Mouse (Mus musculus): ENCODE measurements at regions not wholly inside any gene's neighbourhood (a gene's known extent, or its start where the extent isn't known, plus 50 kb on each side); places are given as distances from the start of the nearest gene placed in this dataset.

DNA sequence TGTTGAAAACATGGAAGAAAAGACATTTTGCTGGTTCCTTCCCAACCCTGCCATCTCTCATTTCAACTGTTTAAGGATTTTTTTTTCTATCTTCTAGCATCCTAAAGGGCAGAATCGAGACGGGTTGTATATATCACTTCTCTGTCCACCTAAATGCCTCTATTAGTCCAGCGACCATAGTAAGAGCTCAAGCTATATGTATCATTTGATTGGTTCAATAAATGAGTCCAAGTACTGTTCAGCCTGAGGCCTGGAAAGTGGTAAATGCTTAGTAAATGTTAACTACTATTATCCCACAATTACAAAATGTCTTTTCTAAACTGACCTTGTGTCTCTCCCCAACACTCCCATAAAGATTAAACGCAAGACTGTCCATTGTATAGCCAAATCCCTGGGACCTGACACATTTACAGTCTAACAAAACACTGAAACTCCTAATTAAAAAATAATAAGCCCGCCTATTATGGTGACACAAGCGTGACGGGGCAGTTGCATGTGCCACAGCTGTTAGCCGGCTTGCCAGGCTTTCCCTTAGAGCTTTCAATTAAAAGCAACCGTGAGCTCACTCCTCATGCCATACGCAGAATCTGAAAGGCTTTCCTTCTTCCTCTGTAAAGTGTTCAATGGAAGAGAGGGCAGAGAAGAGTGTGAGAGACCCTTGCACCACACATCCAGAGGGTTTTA lies 336.7 kb upstream of the Tenm4 start:
- DNase-seq = no peak

DNA sequence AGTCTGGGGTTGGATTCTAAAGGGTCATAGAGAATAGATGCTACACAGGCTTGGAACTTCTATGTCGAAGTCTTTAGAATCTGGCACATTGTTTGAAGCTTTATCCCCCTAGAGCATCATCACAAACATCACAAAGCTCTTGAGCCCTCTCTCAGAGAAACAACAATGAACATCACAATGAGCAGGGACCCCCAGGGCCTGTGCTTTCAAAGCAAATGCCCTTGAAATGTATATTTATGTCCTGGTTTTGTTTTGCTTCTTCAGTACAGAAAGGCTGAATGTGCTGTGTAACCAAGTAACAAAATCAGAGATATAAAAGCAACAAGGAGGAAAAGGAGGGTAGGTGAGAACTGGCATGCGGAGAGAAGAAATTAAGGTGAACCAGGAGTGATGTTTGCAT lies 330.6 kb upstream of the Tenm4 start:
- no peak for DNase-seq

DNA sequence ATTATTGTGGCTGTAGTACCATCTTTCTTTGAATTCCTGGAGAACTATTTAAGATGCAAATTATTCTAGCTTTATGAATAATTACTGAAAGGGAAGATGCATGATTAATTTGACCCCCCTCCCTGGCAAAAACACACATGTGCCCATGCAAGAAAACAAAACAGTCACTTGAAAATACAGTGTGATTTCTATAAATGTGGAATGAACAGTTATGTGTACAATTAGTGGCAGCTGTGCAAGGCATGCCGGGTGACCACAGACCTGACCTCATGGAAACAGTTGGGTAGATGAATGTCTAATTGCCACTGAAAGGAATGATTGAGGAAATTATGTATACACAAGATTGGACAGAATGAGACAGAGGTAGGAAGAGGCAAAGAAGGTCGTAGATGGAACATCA lies 321.2 kb upstream of the Tenm4 start:
- DNase-seq = no peak

DNA sequence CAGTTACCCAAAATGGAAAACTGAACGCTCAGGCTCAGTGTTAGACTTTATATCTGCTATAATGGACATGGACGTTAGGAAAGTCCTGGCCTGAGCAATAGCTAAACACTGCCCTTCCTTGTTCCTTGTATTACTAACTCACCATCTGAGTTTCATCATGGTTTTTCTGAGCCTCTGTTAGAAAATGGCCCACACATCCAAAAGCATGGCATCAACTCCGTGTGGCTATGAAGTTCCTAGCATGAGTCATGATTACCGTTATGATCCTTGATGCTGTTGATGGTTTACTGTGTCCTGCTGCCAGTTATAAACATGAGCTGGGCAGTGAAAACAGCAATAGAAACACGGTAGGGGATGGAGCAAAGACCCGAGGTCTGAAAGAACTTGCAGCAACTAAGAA lies 318.4 kb upstream of the Tenm4 start:
- no peak for DNase-seq

DNA sequence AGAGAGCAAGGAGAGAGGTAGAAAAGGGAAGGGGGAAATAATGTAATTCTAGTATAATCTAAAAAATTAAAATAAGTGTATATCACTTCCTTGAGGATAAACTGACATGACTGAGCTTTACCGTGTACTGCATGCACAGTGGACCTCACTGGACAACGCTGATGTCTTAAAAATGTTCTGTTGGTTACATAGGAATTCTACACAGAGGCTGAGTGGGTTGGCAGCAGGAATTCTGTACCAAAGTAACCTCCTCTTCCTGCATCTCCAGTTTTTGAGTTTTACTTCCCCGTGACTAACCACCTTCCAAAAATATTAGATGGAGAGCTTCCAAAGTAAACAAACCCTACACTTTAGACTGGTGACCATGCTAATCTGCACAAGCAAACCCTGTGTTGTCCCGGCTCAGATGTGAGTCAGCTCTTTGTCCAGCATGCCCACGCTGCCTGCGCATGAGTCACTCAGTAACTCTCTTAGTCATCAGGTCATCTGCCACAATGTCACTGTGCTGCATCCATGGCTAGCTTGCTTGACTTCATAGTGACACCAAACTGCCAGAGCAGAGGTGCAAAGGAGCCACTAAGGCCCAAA lies 317.7 kb upstream of the Tenm4 start:
- no peak for DNase-seq

DNA sequence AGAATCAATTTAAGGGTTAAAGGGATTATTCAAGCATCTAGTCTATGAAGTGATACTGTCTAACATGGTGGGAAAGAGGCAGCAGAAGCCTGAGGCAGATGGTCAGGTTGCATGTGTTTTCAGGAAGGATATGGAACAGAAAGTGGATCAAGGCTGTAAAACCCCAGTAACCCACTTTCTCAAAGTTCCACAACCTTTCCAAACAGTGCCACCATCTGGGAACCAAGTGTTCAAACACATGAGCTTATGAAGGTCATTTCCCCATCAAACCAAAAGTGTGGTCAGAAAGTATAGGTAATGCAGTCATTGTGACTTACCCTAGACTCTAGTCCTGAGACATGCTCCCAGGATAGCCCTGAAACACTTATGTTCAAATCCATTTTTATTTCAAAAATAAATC lies 312.8 kb upstream of the Tenm4 start:
- no peak for DNase-seq

DNA sequence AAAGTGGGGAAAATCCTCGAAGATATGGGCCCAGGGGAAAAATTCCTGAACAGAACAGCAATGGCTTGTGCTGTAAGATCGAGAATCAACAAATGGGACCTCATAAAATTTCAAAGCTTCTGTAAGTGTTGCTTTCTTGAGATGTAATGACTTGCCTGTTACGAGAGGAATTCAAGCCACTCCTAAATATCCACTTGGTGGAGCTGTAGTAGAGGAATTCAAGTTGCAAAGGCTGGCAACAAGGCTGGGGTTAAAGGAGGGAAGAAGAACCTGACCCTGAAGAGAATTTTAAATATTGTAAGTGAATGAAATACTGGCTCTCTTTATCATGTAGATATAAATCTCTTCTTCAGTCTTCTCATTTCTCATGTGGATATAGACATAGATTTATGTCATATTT lies 306.8 kb upstream of the Tenm4 start:
- DNase-seq = no peak

DNA sequence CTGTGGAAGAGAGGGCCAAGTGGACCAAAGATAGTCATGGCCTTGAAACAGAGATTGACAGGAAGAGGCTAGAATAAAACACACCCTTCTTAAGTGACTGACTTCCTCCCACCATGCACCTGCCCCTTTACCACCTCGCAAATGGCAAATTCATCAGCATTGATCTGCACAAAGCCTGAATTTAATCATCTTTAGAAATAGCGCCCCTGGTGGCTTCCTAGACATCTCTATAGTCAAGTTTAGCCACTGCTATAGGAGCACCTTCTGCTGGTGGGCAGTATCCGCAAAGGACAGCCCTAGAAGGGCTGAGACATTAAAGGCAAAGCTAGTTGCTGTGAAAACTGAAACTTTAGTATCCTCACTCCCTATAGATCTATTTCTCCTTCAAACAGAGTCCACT lies 305.8 kb upstream of the Tenm4 start:
- DNase-seq = no peak

DNA sequence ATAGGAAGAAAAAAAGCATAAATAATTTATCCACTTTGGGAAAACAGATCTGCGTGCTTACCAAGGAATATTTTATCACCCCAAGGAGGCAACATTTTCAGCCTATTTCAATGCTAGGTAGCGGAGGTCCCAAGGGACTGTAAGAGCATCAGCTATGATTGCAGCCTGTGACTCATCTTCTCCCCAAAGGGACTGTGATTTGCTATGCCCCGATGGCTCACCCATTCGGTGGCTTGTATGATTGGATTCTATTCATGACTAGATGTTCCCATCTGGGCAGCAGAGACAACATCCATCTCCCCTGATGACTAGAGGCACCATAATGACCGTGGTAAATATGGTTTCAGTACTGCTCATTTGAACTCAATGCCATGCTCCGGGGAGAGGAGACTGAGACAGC lies 302.3 kb upstream of the Tenm4 start:
- DNase-seq = no peak

DNA sequence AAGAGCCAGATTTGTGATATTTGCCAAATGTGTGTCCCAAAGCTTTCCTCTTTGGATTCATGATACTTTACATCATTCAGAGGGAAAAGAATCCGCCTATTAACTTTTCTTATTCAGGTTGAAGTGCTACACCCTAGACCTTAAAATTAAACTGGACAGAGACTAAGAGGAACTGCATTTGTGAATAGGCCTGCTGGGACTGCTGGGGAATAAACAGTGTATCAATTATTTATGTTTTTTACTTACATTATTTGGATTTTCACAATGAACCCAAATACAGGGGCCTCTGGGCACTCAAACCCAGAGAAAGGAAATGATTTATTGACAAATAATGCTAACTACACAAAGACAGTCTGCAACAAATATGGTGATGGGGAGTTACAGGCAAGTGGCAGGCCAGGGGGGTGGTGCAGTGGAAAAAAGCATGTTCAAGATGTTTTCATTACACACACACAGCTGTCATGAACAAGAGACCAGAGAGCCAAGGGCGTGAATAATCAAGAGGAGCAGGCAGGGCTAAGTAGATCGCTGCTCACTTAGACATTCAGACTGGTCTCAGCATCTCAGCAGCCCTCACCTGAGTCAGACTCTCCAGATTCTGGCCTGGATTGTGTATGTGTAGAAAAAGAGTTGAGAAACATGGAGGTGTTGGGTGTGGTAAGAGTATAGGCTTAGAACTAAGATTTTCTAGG lies 290.3 kb upstream of the Tenm4 start:
- no peak for DNase-seq

DNA sequence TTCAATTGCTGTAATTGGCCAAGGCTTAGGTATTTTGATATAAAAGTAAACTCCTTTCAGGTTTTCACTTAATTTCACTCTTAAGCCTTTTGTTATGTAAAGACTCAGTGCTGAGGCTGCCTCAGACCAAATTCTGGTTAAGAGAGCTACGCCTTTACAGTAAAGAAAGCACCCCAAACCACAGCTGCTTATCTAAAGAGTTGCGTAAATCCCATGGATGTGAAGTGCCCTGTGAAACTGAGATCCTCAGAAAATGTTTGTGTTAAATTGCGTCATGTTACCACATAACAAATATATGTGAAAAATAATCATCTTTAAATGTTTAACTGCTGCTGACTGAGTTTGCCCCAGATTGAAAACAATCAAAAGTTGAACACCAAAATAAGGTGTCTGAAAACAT lies 269.5 kb upstream of the Tenm4 start:
- no peak for DNase-seq

DNA sequence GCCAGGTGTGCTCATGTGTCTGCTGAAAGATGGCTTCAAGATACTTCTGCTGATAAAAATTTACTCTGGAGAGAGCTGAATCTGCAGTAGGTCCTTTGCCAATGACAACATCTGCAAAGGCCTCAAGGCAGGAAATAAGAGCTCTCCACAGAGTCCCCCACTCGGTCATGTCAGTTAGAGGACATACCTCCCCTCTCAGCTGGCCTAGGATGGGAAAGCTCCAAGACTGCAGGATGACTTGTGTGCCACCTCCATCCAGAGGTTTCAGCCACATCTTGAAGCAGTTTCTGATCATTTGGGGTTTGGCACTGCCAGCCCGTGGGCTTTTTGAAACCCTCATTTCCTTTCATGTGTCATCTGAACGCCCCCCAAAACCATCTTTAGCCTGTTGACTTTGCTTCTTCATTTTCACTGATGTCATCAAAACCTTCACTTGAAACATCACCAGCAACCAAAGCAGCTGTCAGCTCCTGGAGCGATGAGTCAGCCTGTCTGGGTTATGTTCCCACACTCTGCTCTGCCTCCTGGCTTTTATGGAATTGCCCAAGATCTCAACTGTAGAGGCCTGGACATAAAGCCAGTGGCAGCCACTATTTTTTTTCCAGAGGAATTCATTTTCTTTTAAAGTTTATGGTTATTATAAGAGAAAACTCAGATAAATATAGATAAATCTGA lies 256.5 kb upstream of the Tenm4 start:
- DNase-seq = no peak

DNA sequence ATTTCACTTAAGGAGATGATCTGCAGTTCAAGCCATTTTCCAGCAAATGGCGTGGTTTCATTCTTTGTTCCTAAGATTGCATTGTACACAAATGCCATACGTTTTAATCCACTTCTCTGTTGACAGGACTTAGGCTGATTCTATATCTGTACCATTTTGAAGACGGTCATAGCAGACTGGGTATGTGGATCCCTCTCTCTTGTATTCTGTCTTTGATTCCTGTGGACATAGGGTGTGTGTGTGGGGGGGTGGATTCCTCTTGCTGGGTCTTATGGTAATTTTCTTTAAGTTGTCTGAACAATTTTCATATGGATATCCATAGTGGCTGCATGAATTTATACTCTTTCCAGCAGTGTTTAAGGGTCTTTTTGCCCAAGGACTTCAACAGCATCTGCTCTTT lies 251.1 kb upstream of the Tenm4 start:
- no peak for DNase-seq

DNA sequence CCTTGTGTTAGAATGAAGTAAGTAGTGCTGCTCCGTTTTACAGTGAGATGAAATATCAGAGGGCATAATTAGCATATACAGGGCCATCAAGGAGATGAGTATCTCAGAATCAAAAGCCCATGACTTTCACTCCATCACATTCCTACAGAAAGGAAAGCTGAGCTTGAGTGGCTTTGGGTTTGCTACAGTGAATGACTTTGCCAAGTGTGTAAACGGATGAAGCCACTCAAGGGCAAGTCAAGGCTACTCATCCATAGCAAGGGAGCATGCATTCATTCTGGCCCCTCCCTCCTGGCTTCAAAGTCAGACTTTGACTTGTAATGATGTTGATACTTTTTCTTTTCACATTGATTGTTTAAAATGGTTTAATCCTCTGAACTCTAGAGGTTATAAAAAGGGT lies 246.2 kb upstream of the Tenm4 start:
- DNase-seq = no peak

DNA sequence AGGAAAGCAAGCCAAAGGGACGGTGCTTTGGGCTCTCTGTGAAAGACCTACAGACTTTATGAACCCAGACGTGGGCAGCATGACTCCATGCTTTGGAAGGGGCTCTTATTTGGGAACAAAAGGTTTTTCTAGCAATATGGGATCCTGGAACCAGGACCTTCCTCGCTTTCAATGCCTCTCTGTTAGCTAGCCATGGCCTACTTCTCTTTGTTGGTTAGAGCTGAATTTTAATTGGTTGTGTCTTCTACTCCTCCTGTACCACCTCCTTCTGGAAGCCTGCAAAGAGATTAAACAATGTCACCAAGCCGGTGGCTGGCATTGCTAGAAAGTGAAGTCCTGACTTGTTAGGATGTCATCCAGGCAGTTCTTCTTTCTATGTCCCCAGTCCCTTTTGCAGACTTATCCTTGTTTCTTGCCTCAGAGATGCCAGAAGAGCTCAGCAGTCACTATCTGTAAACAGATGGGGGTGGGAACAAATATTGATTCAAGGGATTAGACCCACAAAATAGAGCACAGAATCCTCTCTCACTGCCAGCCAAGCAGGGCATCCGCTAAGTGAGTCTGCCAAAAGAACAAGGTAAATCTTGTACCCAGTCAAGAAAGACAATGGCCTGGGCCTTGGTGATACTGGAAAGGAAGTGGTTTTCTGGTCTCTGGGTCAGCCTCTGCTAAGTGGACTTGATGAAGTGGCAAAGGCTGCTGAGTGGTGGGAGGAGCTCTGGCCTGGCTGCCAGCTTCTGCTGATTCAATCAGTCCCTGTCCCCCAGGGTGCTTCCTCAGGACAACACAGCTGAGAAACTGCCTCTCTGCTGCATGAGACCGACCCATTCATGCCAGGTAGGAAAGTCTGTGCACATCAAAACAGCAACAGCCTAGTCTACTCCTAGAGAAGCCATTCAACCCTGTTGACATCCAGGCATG lies 244.7 kb upstream of the Tenm4 start:
- DNase-seq = no peak

DNA sequence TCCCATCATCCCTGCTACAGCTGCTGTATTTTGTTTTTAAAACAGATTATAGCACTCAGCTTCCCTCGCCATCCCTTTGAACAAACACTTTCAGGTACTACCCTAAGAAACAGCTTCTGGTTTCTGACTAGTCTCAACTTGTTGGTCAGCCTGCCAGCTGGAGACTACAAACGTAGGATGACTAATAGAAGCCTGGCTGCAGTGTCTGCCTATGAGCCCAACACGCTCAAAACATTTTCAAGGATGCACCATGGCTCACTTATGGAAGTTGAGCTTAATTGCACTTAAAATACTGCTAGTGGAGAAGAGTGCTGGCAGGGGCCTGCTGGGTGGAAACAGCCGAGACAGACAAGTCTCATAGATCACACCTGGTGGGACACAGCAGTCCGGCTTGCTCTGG lies 234.4 kb upstream of the Tenm4 start:
- no peak for DNase-seq

DNA sequence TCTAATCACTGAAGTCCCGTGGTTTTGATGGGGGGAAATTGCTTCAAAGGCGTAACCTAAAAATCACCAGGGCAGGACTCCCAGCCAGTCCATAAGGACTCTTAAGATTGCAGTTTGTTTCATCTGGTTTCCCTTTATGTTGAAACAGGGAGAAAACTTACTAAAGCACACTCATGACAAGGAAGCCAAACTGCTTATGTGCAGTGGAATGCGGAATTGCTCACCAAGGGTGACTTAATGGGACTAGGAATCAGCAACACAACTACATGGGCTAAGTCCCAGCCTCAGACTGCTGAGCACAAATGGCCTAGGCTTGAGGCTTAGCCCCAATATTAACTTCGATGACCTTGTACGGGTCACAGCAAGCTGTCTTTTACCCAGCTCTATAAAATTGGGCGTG lies 227.6 kb upstream of the Tenm4 start:
- no peak for DNase-seq

DNA sequence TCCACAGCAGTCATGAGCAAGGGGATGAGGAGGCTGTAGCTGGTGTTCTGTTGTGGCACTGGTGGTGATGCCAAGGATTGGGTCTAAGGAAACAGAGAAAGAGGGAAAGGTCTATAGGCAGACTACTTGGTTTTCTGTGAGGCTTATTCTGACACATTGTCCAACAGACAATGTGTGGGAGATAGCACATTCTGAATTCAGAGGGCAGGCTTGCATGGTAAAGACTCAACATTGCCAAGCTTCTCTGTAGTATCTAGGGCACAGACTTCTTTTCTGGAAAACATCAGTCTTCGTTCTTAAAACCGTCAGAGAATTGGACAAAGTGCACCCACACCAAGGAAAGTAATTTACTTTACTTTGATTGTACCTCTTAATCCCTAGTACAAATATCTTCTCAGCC lies 218.7 kb upstream of the Tenm4 start:
- no peak for DNase-seq

DNA sequence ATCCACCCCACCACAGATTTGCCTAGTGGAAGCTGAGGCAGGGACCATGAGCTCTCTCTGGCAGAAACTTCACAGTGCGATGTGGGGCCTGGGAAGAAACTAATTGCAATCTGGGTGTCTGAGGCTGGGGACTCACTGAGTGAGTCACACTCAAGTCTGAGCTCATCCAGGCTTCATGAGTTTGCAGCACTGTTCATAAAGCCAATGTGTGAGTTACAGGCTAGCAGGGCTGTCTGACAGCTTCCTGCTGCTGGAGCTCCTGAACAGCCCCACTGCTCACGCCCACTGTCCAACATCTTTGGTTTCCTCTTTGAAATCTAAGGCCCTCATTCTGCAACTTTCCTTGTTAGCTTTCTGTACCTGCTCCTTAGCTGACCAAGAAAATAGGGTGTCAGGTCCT lies 216.5 kb upstream of the Tenm4 start:
- DNase-seq = no peak

DNA sequence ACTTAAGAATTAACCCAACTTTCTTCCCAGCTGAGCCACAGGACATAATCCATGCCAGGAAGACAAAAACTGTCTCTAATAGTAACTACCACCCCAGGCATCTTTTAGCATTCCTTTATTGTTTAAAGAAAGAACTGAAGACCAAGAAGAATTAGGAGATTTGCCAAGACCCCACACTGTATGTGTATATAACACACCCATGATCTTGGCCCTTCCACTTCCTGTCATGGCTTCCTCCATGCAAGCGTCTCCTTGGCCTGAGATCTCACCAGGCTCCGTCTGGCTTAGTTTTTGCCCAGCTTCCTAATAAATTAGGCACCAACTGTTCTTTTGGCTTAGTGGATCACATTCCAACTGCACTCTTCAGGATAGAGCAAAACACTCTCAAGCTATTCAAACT lies 215.9 kb upstream of the Tenm4 start:
- DNase-seq = no peak

DNA sequence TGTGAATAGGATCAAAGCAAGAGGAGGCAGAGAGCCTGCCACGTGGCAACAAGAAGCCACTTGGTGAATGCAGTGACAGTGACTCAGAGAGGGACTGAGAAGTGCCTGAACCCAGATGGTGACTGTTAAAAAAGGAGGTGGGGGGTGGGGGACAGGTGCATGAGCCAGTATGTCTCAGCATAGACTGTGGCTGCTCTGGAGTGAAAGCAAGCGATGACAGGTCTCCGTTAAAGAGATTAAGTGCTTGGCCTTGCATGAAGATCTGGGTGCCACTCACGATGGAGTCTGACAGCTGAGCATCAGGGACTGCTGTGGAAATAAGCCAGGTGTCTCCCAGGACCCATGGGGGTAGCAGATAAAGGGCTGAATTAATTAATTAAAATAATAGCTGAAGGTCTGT lies 212.0 kb upstream of the Tenm4 start:
- no peak for DNase-seq

DNA sequence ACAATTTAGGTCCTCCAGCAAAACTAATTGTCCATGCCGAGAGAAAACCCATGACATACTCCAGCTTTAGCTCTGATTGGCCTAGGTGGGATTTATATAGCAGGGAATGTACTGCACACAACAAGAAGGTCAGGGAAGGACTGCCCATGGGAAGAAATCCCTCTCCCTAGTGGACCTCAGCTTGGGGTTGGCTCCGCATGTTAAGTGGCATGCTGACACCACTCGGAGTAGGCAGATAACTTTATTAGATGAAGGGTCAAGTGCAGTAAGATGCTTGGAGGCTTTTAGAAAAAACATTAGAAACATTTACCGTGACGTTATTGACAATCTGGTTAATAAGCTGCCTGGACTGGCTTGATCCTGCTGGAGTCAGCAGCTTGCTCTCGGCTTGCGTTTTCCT lies 199.2 kb upstream of the Tenm4 start:
- DNase-seq = no peak

DNA sequence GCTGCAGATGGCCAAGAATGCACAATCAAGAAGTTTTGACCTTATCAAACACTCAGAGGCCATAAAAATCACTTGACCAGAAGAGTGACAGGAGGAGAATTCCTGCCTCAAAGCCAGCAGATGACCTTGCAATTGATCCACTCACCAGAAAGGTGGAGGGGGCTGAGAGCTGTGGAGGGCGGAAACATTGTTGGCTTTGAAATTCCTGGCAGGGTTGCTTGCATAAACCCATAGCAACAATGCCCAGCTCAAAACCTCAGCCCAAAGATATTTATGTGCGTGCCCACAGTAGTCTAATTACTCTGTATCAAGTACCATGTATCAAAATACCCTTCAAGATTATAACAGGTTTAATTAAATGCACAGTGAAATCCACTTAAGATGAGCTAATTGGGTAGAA lies 197.0 kb upstream of the Tenm4 start:
- DNase-seq = no peak
